Mouse (Mus musculus) neutrophil, adult 83 days (primary cell): ENCODE measurements around the gene Sarnp. TPM values are rescaled to one million over a fixed set of nuclear protein-coding genes. Genes with fewer than 3 reads are reported as not detected.

Experiments used
- total RNA-seq, 2 experiments: library from RNA; stranded (reverse); gene quantifications; one replicate each; pipeline ENCODE4 v1.2.4; 2023

Sarnp gene
- total RNA-seq: 10 to 100 TPM; 34.9 to 38.9 TPM

DNA sequence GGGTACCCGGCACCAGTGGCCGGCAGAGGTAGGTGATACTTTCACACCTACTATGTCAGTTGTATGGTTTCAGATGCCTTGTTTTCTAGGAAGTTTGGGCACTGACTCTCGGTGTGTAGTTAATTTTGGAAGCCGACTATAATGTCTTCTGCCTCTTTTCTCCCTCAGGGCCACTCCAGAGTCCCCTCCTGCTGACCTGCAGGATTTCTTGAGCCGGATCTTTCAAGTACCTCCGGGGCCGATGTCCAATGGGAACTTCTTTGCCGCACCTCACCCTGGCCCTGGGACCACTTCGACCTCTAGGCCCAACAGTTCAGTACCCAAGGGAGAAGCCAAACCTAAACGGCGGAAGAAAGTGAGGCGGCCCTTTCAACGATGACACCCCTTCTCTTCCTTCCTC, at the start of gene Sarnp:
Sarnp (plus strand) TSS at position 301 of the 400 bp plus-strand sequence.

DNA sequence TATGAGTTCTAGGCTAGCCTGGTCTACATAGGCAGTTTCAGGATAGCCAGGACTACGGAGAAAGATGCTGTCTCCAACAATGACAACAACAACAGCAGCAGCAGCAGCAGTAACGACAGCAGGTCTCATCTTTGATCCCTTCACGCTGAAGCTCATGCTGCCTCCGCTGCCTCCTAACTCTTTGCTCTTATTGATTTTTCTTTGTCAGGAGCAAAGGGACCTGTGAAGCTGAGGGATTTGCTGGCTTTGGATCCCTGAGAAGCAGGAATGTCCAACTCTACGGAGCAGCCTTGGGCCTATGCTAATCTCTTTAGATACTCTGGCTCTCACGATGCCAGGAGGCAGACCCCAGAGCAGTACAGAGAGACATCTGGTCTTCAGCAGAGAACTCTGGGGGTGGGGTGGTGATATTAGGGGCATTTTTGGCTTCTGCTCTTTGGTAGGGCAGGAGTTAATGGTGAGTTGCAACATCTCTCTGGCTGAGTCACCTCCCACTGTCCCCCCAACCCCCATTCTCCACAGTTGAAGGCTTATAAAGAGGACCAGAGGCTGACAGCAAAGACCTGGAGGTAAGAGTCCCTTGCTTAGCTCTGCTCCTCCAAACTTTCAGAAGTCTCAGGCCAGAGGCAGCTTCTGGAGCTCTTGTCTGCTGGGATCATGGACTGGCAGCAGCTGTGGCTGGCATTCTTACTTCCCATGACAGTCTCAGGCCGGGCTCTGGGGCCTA, 26.6 kb upstream of the Sarnp start, which contains the start of gene Mmp19:
Mmp19 (plus strand) TSS at position 513 of the 727 bp plus-strand sequence.

DNA sequence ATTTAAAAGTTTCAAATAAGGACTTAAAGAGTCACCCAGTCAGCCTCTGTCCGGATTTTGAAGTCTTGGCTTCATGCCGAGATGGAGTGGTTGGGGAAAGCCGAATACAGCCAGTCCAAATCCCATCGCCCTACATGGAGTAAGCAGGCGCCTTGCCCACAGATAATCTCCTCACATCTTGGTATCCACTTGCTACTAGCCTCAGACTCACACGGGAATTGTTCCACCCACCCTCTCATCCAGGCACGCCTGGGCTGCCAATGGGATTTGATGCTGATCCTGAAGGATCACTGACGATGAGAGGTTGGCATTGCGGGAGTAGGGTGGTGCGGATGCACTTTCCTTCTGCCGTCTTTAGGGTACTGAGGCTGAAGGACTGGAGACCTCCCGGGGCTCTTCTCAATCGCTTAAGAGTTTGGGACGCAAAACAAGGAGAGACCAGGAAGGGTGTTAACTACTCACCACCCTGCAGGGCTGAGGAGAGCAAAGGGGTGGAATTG, 13.3 kb upstream of the Sarnp start, which contains the start of gene Dnajc14:
Dnajc14 (plus strand) TSS at position 292 of the 500 bp plus-strand sequence.

DNA sequence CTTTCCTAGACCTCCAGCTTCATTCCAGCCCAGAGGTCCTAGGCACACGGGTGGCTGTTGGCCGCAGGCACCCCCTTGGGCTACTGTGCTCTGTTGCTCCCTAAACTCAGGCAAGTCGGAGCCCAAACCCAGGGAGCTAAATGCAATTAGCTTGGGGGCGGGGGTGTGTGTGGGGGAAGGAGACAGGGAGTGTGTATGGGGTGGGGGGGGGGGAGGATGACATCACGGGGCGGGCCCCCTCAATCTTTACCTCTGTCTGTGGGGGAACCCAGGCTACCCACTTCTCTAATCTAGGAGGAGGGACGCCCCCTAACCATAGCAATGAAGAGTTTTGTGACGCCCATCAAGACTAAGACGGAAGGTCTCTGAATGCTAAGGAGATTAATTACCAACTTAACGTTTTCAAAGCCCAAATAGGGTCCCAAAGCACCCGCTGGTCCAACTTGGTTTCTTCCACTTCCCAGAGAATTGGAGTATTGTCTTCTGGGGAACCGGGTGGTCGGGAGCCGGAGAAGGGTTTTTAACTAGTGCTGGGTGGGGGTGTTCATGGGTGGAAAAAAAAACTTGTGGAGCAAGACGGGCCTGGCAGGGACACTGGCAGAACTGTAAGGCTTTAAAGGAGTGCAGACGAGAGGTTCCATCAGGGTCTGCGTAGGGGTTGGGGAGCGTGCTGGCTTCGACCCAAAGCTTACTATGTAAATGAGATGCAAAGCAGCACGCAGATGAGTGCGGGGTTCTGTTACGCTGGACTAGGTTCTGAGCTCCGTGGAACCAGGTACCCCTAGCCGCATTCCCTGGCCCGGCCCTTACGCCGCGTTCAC, 12.7 kb upstream of the Sarnp start, which contains the start of gene Tmem198b:
Tmem198b (minus strand) TSS at position 100 of the 821 bp plus-strand sequence.

DNA sequence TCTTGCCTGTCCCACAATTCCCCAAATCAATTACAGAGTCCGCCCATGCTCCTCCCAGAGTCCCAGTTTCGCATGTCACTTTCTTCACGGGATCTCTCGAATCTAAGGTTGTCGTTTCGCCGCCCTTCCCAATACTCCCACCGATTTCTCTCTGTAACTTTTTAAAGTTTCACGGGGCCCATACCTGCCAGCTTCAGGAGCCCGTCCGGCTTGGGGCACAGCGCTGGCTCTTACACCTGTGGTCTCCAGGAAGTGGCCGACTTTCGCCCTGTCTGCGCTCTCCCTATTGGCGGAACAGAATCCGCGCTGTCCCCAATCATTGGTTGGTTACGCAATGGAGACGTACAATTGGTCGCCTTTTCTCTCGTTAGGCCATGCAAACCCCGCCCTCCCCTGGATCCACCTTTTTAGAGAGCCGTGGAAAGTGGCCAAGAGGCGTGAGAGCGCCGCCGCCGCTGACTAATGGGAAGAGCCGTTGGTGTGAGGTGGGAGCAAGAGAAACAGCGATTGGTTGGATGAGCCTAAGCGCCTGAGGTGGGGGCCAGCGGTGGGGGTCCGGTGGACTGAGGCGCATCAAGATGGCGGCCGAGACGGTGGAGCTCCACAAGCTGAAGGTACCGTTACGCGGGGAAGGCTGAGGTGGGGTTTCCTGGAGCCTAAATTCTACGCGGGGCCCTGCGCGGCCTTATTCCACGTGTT, 4.4 kb downstream of the Sarnp start, which contains the start of gene Ormdl2:
Ormdl2 (minus strand) TSS at position 288 of the 699 bp plus-strand sequence.

DNA sequence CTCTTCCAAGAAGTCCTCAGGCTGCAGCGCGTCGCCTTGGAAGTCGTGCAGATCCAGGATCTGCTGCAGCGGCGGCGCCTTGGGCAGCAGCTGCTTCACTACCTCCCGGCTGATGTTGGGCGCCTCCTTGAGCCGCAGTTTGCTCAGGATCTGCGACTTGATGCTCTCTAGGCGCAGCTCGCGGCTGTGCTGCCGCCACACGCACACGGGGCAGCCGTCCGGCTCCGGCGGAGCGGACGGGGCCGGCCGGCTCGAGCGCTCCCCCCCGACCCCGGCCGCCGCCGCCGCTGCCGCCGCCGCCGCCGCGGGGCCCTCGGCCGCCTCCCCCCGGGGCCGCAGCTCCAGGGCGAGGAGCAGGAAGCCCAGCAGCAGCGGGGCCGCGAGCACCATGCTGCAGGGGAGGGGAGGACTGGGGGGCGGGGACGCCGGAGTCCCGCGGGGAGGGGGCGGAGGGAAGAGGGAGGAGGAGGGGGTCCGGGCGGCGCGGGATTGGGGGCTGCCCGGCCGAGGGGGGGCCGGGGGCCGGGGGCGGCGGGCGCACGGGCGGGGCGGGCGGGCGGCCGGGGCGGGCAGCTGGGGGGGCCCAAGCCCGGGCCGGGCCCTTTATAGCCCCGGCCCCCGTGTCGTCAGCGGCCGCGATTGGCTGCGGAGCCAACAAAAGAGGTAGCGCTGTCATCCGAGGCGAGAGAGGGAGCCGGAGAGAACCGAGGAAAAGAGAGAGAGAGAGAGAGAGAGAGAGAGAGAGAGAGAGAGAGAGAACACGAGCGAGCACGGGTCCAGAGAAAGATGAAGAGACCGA, 74.4 kb downstream of the Sarnp start, which contains the start of gene Gdf11:
Gdf11 (minus strand) TSS at position 423 of the 799 bp plus-strand sequence.

DNA sequence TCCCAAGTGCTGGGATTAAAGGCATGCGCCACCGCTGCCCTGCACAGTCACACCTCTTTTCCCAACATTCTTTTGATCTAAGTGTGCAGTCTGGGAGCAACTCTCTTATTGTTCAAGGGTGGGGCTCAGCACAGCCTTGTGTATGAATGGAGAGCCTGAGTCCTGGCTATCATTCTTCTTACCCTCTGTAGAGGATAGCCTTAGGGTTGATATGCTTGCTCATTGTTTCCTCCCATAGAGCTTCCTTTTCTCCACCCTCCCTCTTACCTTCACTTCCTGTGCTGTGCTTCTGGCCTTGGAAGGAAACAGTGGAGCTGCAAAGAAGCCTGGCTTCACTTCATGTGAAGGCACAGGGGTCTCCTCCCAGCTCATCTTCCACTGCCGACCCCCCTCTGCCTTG, 83.6 kb downstream of the Sarnp start, which contains the start of gene Cd63:
Cd63 (plus strand) TSS at position 292 of the 400 bp plus-strand sequence.

DNA sequence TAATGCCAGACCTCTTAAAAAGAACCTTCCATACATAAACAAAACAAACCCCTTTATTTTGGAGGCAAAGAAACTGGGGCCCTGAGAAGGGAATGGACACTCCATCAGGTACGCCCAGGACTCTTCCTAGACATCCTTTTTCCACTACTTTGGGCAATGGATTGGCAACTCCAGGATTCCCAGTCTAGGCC, 105.6 kb downstream of the Sarnp start, which contains the start of gene Rdh5:
Rdh5 (minus strand) TSS at position 67 of the 191 bp plus-strand sequence.

DNA sequence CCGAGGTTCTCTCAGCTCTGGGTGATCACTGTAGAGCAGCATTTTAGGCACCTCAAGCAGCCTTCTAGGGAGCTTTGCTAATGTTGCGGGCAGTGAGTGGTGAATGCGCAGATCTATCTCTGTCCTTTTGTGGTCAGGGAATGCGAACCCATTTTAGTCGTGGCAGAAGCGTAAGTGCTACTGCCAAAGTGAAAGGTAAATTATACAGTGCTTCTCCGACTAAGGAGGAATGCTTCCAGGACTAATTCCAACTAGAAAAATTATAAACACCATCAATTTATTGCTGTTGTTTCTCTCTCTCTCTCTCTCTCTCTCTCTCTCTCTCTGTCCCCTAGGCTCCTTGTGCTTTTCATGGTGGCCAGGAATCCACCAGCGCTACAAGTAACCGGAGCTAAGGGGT, 106.8 kb downstream of the Sarnp start, which contains the start of gene Bloc1s1:
Bloc1s1 (minus strand) TSS at position 101 of the 400 bp plus-strand sequence.

Other genes with a start within 250 kb of the Sarnp start
- gene Erbb3, start 227.7 kb upstream of the Sarnp start, total RNA-seq: 1 to 10 TPM in 1 of 2 experiments, under 1 TPM in 1; 0.85 to 1.1 TPM
- 100 to 1,000 TPM; 512 to 560 TPM for gene Rps26, start 190.6 kb upstream of the Sarnp start, total RNA-seq
- gene Ikzf4, start 171.3 kb upstream of the Sarnp start, total RNA-seq: not detected
- gene Suox, start 143.3 kb upstream of the Sarnp start, total RNA-seq: 1 to 10 TPM; 3.1 to 4.9 TPM
- 100 to 1,000 TPM; 108 to 111 TPM for gene Rab5b, start 121.1 kb upstream of the Sarnp start, total RNA-seq
- gene Pmel, start 113.1 kb upstream of the Sarnp start, total RNA-seq: 1 to 10 TPM; 2.4 to 3.0 TPM
- gene Cdk2, start 112.3 kb upstream of the Sarnp start, total RNA-seq: 10 to 100 TPM; 81.0 to 81.2 TPM
- 10 to 100 TPM; 42.5 to 51.0 TPM for gene Dgka, start 72.5 kb upstream of the Sarnp start, total RNA-seq
- 10 to 100 TPM; 18.2 to 22.3 TPM for gene Pym1, start 69.4 kb upstream of the Sarnp start, total RNA-seq
- gene Mmp19, start 26.4 kb upstream of the Sarnp start, total RNA-seq: 1 to 10 TPM; 6.6 to 7.3 TPM
- 10 to 100 TPM; 59.8 to 65.1 TPM for gene Dnajc14, start 13.3 kb upstream of the Sarnp start, total RNA-seq
- gene Tmem198b, start 13.0 kb upstream of the Sarnp start, total RNA-seq: 1 to 10 TPM; 5.7 to 6.5 TPM
- 10 to 100 TPM; 20.5 to 25.1 TPM for gene Ormdl2, start 4.3 kb downstream of the Sarnp start, total RNA-seq
- under 1 TPM in 1 of 2 experiments, not detected in 1; 0.13 TPM for gene Gdf11, start 74.4 kb downstream of the Sarnp start, total RNA-seq
- 100 to 1,000 TPM; 136 to 156 TPM for gene Cd63, start 83.7 kb downstream of the Sarnp start, total RNA-seq
- 1 to 10 TPM; 3.2 to 6.0 TPM for gene Rdh5, start 105.6 kb downstream of the Sarnp start, total RNA-seq
- 10 to 100 TPM; 80.0 to 90.6 TPM for gene Bloc1s1, start 106.7 kb downstream of the Sarnp start, total RNA-seq
- under 1 TPM in 1 of 2 experiments, not detected in 1; 0.09 TPM for gene Itga7, start 116.5 kb downstream of the Sarnp start, total RNA-seq
- not detected for gene Mettl7b, start 143.7 kb downstream of the Sarnp start, total RNA-seq
- gene Olfr9, start 172.1 kb downstream of the Sarnp start, total RNA-seq: not detected
- gene Olfr763, start 193.5 kb downstream of the Sarnp start, total RNA-seq: not detected
- gene Olfr764-ps1, start 222.6 kb downstream of the Sarnp start, total RNA-seq: not detected
- gene Olfr765, start 232.7 kb downstream of the Sarnp start, total RNA-seq: not detected